Mouse (Mus musculus) cerebellum, adult 2 months (tissue): ENCODE results near the gene Rbks. TPM values are rescaled to one million over a fixed set of nuclear protein-coding genes. Genes with fewer than 3 reads are reported as not detected.

ENCODE experiments used
- DNase-seq, 2 experiments: peaks; one replicate each; pipeline ENCODE4 v3.0.0; 2021
- H3K27ac ChIP-seq: fragments of 200-500 bp; 2 replicates; pipeline ENCODE4 v1.5.1; 2012; ENCODE audit warnings: low read length, control low read depth, inconsistent platforms; ENCODE audit not compliant: insufficient read depth
- H3K27me3 ChIP-seq: fragments of 200-500 bp; 2 replicates; pipeline ENCODE4 v1.6.1; 2012; ENCODE audit warnings: inconsistent platforms, mild to moderate bottlenecking, low read length, moderate library complexity; ENCODE audit not compliant: control insufficient read depth, insufficient read depth
- H3K4me1 ChIP-seq: fragments of 200-500 bp; 2 replicates; pipeline ENCODE4 v1.6.1; 2011; ENCODE audit warnings: low read length; ENCODE audit not compliant: control insufficient read depth, insufficient read depth
- H3K4me3 ChIP-seq: fragments of 200-500 bp; replicated peaks from 2 replicates; pipeline ENCODE3; 2011; ENCODE audit warnings: mild to moderate bottlenecking, low read depth, low read length, control low read depth; ENCODE audit not compliant: insufficient read depth
- CTCF ChIP-seq: fragments of 200-500 bp; IDR thresholded peaks from 2 replicates; pipeline ENCODE4 v1.5.1; 2011; ENCODE audit warnings: low read depth, mild to moderate bottlenecking, control low read depth, low read length, moderate library complexity, borderline replicate concordance; ENCODE audit not compliant: insufficient read depth
- POLR2A ChIP-seq: fragments of 200-500 bp; IDR thresholded peaks from 2 replicates; pipeline ENCODE4 v1.6.1; 2011; ENCODE audit warnings: low read length, control low read depth, borderline replicate concordance; ENCODE audit not compliant: insufficient read depth
- WGBS: fragments of 180-500 bp; shearing (Covaris S2); methylation state at CpG from one replicate; pipeline ENCODE4 v1.1.7; 2018; 5-methylcytosine and 5-hydroxymethylcytosine counted together
- polyA plus RNA-seq: library from polyadenylated mRNA; depleted of rRNA; stranded (reverse); fragments of >200 nt; gene quantifications from 2 replicates; pipeline ENCODE4 v1.2.3, GENCODE M21; 2012

The Rbks gene
- polyA plus RNA-seq, 1 experiment = 4.4 TPM

DNA sequence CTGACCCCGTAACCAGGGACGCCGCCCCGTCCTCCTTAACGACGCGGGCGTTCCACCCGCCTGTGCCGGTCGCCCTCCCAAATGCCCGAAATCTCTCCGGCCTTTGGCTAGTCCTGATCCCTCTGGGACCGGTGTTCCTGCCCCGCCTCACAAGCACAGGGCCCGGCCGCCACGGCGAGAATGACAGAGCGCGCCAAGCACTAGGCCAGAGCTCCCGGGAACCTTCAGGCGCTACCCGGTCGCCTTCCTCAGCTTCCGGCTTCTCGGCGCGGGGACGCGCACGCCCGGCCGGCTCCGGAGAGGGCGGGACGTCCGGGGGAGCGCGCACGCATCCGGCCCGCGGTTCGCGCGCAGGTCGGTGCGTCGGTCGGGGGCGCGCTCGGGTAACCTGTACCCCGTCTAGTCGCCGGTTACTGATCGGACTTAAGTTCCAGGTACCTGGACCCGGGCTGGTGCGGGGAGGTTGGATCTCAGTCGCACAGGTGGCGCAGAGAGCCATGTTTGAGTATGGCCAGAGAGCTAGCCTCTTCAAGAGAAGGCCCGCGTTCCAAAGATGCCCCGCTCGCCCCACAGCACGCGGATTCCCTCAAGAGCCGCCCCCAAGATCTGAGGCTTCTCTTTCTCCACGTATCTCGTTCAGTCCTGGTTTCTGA is 343 bp upstream of the Rbks start, which contains the start of gene Babam2:
Babam2 (plus strand) TSS at position 41 of the 653 bp plus-strand sequence.
- Histone ChIP-seq H3K4me1 (peaks cover 2% of the 10 kb centered on the region; the same call in 1 of the 2 replicates), H3K27me3 (no peaks in the 10 kb centered on the region), H3K4me3 (peak within 1 kb of the TSS; percentile 66), H3K27ac (peak within 1 kb of the TSS; percentile 83)
- TF ChIP-seq POLR2A (peak; percentile 79; the same call in 1 of the 2 replicates), CTCF (no peak)
- DNase-seq = peak; percentile 94
- under 1% methylated on average over 71 of the region's 71 CpGs for WGBS

DNA sequence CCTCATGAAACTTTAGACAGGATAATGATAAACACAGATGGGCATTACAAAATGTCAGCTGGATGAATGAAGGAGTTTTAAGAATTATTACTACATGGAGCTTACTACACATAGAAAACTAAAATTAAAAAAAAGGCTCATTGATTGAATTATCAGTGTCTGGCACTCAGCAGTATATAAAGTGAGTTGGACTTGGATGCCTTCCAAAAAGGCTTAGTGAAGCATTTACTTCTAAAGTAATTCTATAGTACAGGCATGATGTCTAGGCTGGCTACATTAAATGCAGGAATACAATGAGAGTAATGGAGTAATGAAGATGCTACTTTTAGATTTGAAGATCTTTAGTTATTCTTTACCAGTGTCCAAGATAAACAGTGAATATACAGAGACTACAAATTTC is 4.2 kb downstream of the Rbks start:
- TF ChIP-seq CTCF (no peak), POLR2A (no peak)
- Histone ChIP-seq H3K27ac (no peak overlapping the region), H3K4me1 (no peaks in the 10 kb centered on the region; the same call in 1 of the 2 replicates), H3K4me3 (no peak overlapping the region), H3K27me3 (no peaks in the 10 kb centered on the region)
- DNase-seq = no peak

DNA sequence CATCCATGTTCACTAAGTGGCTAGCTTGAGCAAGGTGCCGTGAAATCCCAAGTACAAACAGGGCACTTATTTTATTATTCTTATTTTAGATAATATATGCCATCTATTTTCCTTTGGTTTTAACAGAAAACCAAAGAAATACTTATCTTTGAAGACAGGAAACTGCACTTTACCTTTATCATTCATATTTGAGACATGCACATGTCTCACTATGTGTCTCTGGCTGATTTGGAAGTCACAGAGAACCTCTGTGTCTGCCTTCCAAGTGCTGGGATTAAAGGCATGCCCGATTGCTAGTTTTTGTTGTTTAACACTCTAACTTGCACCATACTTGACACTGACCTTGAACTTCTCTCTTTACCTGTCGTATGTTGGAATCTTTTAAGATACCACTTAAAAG is 9.5 kb downstream of the Rbks start:
- DNase-seq = no peak
- TF ChIP-seq POLR2A (no peak), CTCF (no peak)
- Histone ChIP-seq H3K27ac (no peak overlapping the region), H3K4me1 (no peaks in the 10 kb centered on the region), H3K4me3 (no peak overlapping the region), H3K27me3 (no peaks in the 10 kb centered on the region)
- 90% methylated on average over 3 of the region's 3 CpGs for WGBS

DNA sequence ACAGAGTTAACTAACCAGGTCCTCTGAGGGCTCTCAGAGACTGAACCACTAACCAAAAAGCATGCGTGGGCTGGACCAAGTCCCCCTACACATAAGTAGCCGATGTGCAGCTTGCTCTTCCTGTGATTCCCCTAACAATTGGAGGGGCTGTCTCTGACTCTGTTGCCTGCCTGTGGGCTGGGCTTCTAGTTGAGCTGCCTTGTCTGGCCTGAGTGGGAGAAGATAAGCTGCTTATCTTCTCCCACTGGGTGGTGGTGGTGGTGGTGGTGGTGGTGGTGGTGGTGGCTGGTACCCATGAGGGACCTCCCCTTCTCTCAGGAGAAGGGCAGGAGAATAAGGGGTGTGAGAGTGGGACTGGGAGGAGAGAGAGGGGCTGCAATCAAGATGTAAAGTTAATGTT is 11.4 kb downstream of the Rbks start:
- DNase-seq = no peak
- no peaks in the 10 kb centered on the region for H3K4me1 ChIP-seq
- H3K27me3 ChIP-seq = no peaks in the 10 kb centered on the region
- H3K4me3 ChIP-seq = no peak overlapping the region
- no peak overlapping the region for H3K27ac ChIP-seq
- TF ChIP-seq POLR2A (no peak), CTCF (no peak)
- 75% methylated on average over 2 of the region's 2 CpGs for WGBS

DNA sequence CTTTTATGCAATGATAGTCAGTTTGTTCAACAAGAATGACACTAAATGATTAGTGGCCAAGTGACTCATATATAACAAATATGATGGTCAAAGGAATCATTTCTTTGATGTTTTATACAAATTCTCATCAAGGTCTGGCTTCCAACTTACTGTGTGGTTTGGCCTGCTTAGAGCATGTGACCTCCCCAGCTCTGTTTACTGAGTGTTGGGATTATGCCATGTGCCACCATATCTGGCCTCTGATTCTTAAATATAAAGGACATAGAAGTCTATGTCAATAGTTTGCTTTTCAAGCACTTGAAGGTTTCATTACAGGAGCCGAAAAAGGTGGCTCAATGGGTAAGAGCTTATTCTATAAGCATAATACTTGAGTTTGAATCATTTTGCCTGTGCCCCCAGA is 15.1 kb downstream of the Rbks start:
- H3K4me3 ChIP-seq = no peak overlapping the region
- no peak for DNase-seq
- H3K4me1 ChIP-seq = no peaks in the 10 kb centered on the region
- 92% methylated on average over 1 of the region's 1 CpGs for WGBS
- no peak overlapping the region for H3K27ac ChIP-seq
- TF ChIP-seq CTCF (no peak), POLR2A (no peak)
- no peaks in the 10 kb centered on the region for H3K27me3 ChIP-seq

DNA sequence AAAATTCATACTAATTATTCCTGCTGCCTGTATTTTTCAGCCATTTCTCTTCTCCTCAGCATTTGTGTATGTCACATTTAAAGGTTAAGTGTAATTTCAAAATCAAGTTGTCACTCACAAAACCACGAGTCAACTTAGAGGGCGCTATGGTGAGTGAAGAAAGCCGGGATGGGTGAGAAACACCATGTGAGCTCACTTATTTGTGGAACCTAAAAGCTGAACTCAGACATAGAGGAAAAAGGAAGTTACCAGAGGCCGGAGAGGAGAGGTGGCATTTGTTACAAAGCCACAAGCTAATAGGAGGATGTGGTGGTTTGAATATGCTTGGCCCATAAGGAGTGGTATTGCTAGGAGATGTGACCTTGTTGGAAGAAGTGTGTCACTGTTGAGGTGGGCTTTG is 17.2 kb downstream of the Rbks start:
- H3K27ac ChIP-seq = no peak overlapping the region

DNA sequence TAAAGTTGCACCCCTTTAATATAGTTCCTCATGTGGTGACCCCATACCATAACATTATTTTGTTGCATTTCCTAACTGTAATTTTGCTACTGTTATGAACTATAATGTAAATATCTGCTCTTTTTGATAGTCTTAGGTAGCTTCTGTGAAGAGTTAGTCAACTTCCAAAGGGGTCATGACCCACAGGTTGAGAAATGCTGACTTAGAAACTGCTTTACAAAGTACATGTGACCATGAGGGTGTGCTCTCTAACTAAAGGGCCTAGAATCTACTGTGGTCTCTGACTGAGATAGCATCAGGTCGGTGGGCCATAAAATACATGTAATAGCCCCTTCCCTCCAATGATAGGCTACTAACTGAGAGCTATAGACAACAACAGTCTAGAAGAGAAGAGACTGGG is 19.4 kb downstream of the Rbks start:
- Histone ChIP-seq H3K4me3 (no peak overlapping the region), H3K27me3 (no peaks in the 10 kb centered on the region), H3K4me1 (no peaks in the 10 kb centered on the region), H3K27ac (no peak overlapping the region)
- 88% methylated on average over 1 of the region's 1 CpGs for WGBS
- TF ChIP-seq CTCF (no peak), POLR2A (no peak)
- DNase-seq = no peak

More for the DNA sequence above, 17.2 kb downstream of the Rbks start:
- WGBS = 84% methylated on average over 4 of the region's 4 CpGs
- DNase-seq = no peak
- no peaks in the 10 kb centered on the region for H3K27me3 ChIP-seq
- H3K4me1 ChIP-seq = no peaks in the 10 kb centered on the region
- H3K4me3 ChIP-seq = no peak overlapping the region
- TF ChIP-seq CTCF = no peak
- TF ChIP-seq POLR2A = no peak

DNA sequence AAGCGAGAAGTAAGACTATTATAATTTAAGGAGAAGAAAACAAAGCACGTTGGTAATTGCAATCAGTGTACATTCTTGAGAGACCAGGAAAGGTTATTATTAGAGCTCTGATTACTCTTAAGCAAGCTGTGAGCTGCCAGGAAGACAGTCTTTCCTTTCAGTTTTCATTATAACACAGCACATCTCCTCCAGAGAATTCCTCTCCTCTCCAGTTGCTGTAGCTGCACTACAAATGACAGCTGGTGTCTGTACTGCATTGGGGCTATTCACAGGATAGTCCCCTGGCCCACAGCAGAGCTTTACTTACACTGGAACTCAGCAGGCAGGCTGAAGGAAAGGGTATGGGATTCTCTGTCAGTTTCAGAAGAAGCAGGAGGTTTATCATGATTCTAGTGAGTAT is 24.0 kb downstream of the Rbks start:
- TF ChIP-seq CTCF (no peak), POLR2A (no peak)
- no peak overlapping the region for H3K4me3 ChIP-seq
- no peak for DNase-seq
- WGBS = 57% methylated on average over 2 of the region's 2 CpGs
- H3K27me3 ChIP-seq = no peaks in the 10 kb centered on the region
- H3K27ac ChIP-seq = no peak overlapping the region
- no peaks in the 10 kb centered on the region for H3K4me1 ChIP-seq

DNA sequence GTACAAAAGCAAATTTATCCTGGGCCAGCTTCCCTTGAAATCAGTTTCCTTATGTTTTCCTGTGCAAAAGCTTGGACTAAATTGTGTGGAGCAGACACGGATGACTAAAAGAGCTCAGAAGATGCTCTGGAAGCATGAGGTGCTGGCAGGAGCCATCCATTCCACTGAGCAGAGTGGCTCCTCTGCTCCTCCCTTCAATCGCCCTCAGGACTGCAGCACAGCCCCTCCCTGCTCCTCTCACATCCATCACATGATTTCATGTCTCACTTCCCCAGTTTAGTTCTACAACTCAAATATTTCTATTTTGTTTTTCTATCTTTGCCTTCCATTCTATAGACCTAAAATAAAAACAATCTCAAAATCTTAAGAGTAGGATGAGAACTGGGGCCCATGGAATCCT is 26.3 kb downstream of the Rbks start:
- Histone ChIP-seq H3K4me3 (no peak overlapping the region), H3K4me1 (no peaks in the 10 kb centered on the region), H3K27ac (no peak overlapping the region), H3K27me3 (no peaks in the 10 kb centered on the region)
- DNase-seq = no peak
- WGBS = 62% methylated on average over 2 of the region's 2 CpGs
- TF ChIP-seq POLR2A = no peak
- TF ChIP-seq CTCF = no peak
